Mouse (Mus musculus) sigmoid colon, adult 10 weeks (tissue): Measurements from ENCODE around the gene Katnb1. TPM values are rescaled to one million over a fixed set of nuclear protein-coding genes. Genes with fewer than 3 reads are reported as not detected.

Experiments used
- polyA plus RNA-seq: library from polyadenylated mRNA; stranded (reverse); fragments of 350-450 nt; fragmentation: Illumina TruSeq; extraction: RNeasy Lipid Tissue Mini Kit (QIAGEN cat#74804); gene quantifications from one replicate; pipeline ENCODE4 v1.2.3, GENCODE M21; 2014; ENCODE audit warnings: low read depth, low replicate concordance

The Katnb1 gene
- polyA plus RNA-seq = 0.22 TPM

GRCm38 (mm10) chr8:95080381-95081341 is at the start of gene Katnb1:
Katnb1 (plus strand) TSS chr8:95081186.

GRCm38 (mm10) chr8:95054927-95055510 is 26.0 kb upstream of the Katnb1 start, which contains the start of gene Drc7:
Drc7 (plus strand) TSS chr8:95055103.

Other genes starting within 250 kb of the Katnb1 start
- gene Coq9, start 242.9 kb upstream of the Katnb1 start, polyA plus RNA-seq = 19.1 TPM
- 6.3 TPM for gene Ciapin1, start 242.8 kb upstream of the Katnb1 start, polyA plus RNA-seq
- gene Polr2c, start 223.7 kb upstream of the Katnb1 start, polyA plus RNA-seq = 4.5 TPM
- gene Dok4, start 204.9 kb upstream of the Katnb1 start, polyA plus RNA-seq = 13.7 TPM
- gene Ccdc102a, start 163.1 kb upstream of the Katnb1 start, polyA plus RNA-seq = not detected
- 0.19 TPM for gene Adgrg5, start 157.5 kb upstream of the Katnb1 start, polyA plus RNA-seq
- 2.4 TPM for gene Adgrg1, start 106.4 kb upstream of the Katnb1 start, polyA plus RNA-seq
- 1.2 TPM for gene Adgrg3, start 63.5 kb upstream of the Katnb1 start, polyA plus RNA-seq
- not detected for gene Drc7, start 26.1 kb upstream of the Katnb1 start, polyA plus RNA-seq
- not detected for gene Kifc3, start 121.6 kb downstream of the Katnb1 start, polyA plus RNA-seq
- 0.22 TPM for gene Cngb1, start 225.4 kb downstream of the Katnb1 start, polyA plus RNA-seq
- gene Tepp, start 229.4 kb downstream of the Katnb1 start, polyA plus RNA-seq = not detected